In genomic region chr8:110845821-110846404, GRCm38 (mm10) we compare ENCODE assay signal across 8 mouse cellular contexts. TPM values are rescaled to one million over a fixed set of nuclear protein-coding genes. Genes with fewer than 3 reads are reported as not detected.
DNase-seq lines count a peak whose midpoint lies in the region; TF ChIP-seq lines count a peak whose summit lies in the region.

No protein-coding gene starts in this region.

- no peak for DNase-seq in cerebellum, adult 2 months
- no peak for DNase-seq in cerebellum, adult 11 months
- peak; percentile 50 for DNase-seq in 416B (ENCODE audit: low read depth)
- DNase-seq in embryo, embryonic 9.5 days (ENCODE audit: extremely low spot score), result peak; percentile 24
- DNase-seq in induced T-regulatory cell, adult 2 months (ENCODE audit: low read depth), result peak; percentile 75
- DNase-seq in naive thymus-derived CD4-positive, alpha-beta T cell, adult 2 months (ENCODE audit: low read depth), result peak; percentile 59
- DNase-seq in B cell, adult 2 months, result no peak
- DNase-seq in layer of hippocampus, adult 9-11 months, result no peak

- peaks cover 3% of the 10 kb centered on the region; the same call in 1 of the 2 replicates for H3K4me1 ChIP-seq in cerebellum, adult 2 months (ENCODE audit: control insufficient read depth, insufficient read depth, low read length)

- 0 out of 2 replicates have a peak overlapping the region, but pooled peaks have one; percentile 92 for H3K27ac ChIP-seq in cerebellum, adult 2 months (ENCODE audit: insufficient read depth, low read length)

- H3K27me3 ChIP-seq in cerebellum, adult 2 months (ENCODE audit: control insufficient read depth, insufficient read depth, low read length), result no peaks in the 10 kb centered on the region

- WGBS in cerebellum, adult 2 months, result 3% methylated on average over 17 of the region's 17 CpGs

- no peak for TF ChIP-seq CTCF in cerebellum, adult 2 months (IDR thresholded peaks at IDR 0.05; ENCODE audit: borderline replicate concordance, insufficient read depth, low read depth, low read length)

- H3K4me3 ChIP-seq in cerebellum, adult 2 months (replicated peaks; ENCODE audit: insufficient read depth, low read depth, low read length), result peak overlapping the region; percentile 98

- TF ChIP-seq POLR2A in cerebellum, adult 2 months (IDR thresholded peaks at IDR 0.05; ENCODE audit: borderline replicate concordance, insufficient read depth, low read length), result no peak

RNA-seq across cellular contexts. Expression of gene Cog4, which starts 0.5 kb away (rescaled TPM):
- polyA plus RNA-seq in cerebellum, adult 2 months (2012; rRNA removed), result 56.5 and 60.2 TPM in 2 replicates

RNA-seq across cellular contexts. Expression of gene Sf3b3, which starts 0.7 kb away (rescaled TPM):
- polyA plus RNA-seq in cerebellum, adult 2 months (2012; rRNA removed), result 44.5 and 49.9 TPM in 2 replicates

RNA-seq across cellular contexts. Expression of gene Il34, which starts 40.2 kb away (rescaled TPM):
- polyA plus RNA-seq in cerebellum, adult 2 months (2012; rRNA removed), result 15.8 and 21.1 TPM in 2 replicates

RNA-seq across cellular contexts. Expression of gene Fuk, which starts 56.4 kb away (rescaled TPM):
- polyA plus RNA-seq in cerebellum, adult 2 months (2012; rRNA removed), result 27.1 and 31.0 TPM in 2 replicates

Comparison
In these comparisons a context has a peak if more than half of its experiments do, and no peak if none do; other contexts are left out.
1. DNase-seq: peak in 416B (single experiment), embryo, embryonic 9.5 days (single experiment), induced T-regulatory cell, adult 2 months (single experiment) and naive thymus-derived CD4-positive, alpha-beta T cell, adult 2 months (single experiment); none in cerebellum, adult 2 months (0 of 2), cerebellum, adult 11 months (single experiment), B cell, adult 2 months (0 of 2) and layer of hippocampus, adult 9-11 months (single experiment).